Mouse (Mus musculus): ENCODE results near the gene Rtp3.

Rtp3 gene

DNA sequence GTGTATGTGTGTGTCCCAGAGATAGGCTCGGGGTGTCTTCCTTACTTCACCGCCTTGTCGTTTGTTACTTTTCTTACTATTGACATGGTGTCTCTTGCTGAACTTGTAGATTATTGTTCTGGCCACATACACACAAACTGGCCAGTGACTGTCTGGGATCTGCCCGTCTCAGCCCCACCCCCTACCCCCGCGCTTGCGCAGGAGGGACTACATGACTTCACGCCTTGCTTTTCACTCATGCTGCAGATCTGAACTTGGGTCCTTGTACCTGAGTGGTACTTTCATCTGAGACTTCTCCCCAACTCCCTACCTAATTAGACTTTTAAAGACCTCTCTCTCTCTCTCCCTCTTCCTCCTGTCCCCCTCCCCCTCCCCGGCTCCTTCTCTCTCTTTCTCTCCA is 6.3 kb downstream of the Rtp3 start:
- intact Hi-C loops (cut with DNase I): no loop called here

GRCm38 (mm10) chr9:110982351-110982750 is 8.0 kb downstream of the Rtp3 start:
- intact Hi-C loops (cut with DNase I): no loop called here

DNA sequence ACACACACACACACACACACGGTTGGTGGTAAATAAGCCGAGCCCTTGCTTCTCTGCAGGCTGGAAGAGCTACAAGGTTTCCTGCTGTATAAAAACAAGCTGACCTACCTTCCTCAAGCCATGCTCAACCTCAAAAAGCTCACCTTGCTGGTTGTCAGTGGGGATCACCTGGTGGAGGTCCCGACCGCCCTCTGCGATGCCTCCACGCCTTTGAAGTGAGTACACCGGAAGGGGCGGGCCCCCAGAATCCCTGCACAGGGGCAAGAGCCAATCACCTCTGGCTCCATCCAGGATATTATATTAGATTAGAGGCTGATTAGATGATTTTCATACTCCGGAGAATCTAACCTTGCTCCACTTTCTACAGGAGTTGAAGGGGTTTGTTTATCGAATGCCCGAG is 11.0 kb downstream of the Rtp3 start:
- intact Hi-C loops (cut with DNase I): no loop called here

- intact Hi-C loops (cut with DNase I): no loop called here
Measured at GRCm38 (mm10) chr9:110965910-110966231, 24.5 kb downstream of the Rtp3 start.

DNA sequence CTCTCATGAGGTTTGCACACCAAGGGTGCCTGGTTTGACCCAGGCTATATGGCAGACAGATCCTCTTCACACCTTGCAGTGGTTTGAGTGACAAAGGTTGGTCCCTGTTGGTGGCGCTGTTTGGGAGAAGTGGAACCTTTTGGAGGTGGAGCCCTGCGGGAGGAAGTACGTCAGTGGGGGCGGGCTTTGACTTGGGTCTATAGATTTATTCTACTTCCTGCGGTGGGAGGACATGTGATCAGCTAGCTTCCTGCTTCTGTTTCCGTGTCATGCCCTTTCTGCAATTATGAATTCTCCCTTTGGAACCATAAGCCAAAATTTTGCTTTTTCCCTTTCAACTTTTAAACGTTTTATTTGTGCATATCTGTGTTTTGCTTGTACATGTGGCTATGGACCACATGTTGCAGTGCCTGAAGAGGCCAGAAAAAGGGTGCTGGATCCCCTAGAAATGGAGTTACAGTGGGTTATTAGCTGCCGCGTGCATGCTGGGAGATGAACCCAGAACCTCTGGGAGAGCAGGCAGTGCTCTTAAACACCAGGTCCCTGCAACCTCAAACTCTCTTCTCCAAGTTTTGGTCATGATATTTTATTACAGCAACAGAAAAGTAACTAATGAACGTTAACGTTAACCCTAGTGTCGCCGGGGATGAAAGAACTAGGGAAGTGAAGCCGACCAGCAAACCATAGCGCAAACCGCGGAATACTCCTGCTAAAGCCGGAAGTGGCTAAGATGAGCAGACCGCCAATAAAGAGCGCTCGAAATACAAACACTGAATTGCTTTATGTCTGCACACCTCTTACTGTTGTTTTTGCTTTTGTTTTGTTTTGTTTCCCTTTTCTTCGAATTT is 25.1 kb downstream of the Rtp3 start:
- intact Hi-C loops (cut with DNase I): no loop called here

DNA sequence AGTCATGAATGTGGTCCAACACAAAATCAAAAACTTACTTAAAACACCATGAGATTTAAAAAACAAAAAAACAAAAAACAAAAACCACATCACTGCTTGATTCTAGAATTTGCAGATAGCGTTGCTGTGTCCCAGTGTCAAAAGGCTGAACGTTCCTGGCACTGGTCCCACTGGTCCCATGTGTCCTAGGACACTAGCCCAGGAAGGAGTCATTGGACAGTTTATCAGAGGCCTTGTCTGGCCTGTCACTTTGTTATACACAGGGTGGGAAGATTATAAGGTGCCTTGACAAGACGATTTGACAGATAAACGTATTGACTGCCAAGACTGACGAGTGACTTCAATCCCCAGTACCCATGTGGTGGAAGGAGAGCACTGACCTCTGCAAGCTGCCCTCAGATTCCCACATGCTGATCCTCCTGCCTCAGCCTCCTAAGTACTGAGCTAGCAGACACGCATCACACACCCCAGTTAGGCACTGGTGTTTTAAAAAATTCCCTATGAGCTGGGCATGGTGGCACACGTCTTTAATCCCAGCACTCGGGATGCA is 26.7 kb downstream of the Rtp3 start:
- intact Hi-C loops (cut with DNase I): no loop called here

DNA sequence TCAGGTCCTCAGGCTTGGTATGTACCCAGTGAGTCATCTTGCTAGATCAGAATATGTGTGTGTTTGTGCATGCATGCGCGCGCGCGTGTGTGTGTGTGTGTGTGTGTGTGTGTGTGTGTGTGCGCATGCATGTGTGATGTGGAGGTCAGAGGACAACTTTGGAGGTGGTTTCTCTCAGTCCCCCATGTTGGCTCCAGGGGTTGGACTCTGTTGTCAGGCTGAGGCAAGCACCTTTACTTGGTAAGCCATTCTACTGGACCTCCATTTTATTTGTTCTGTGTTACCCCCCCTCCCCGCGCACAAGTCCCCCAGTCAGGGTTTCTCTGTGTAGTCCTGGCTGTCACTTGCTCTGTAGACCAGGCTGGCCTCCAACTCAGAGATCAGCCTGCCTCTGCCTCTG is 29.0 kb downstream of the Rtp3 start:
- intact Hi-C loops (cut with DNase I): no loop called here

DNA sequence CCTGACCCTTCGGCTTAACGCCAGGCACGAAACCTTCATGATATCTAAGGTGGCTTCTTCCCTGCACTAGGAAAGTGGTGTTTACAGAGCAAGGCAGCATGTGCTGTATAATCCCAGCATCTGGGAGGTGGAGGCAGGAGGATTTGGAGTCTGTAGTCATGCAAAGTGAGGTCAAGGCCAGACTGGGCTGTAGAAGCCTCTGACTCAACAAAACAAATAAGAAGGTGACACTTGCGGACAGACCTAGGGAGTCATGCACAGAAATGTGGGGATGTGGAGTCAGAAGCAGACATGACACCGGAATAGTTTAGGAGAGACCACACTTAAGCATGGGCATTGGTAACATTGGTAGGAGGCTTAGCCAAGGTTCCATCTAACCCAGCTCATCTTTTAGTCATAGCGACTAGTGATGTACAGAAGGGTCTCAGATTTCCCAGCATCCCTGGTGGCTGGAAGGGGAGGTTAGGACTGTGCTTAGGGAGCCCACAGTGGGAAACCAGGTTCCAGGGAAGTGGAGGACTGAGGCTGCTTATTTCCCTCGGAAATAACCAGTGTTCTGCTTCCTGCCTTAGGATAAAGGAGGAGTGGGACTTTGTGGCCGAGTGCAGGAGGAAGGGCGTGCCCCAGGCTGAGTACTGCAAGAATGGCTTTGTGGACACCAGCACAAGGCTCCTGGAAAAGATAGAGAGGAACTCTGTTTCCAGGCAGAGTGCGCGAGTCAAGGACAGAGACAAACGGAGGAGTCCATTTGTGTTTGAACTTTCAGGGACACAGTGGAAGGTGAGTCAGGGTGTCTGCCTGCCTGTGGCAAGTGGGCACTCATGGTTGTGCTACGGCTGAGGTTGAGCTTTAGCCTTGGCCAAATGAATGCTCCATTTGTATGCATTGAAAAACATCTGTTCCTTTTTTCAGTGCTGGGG is 29.9 kb downstream of the Rtp3 start:
- intact Hi-C loops (cut with DNase I): no loop called here

- intact Hi-C loops (cut with DNase I): no loop called here
Measured at GRCm38 (mm10) chr9:110959669-110960068, 30.7 kb downstream of the Rtp3 start.

- intact Hi-C loops (cut with DNase I): no loop called here
Measured at GRCm38 (mm10) chr9:110955962-110956361, 34.4 kb downstream of the Rtp3 start.

DNA sequence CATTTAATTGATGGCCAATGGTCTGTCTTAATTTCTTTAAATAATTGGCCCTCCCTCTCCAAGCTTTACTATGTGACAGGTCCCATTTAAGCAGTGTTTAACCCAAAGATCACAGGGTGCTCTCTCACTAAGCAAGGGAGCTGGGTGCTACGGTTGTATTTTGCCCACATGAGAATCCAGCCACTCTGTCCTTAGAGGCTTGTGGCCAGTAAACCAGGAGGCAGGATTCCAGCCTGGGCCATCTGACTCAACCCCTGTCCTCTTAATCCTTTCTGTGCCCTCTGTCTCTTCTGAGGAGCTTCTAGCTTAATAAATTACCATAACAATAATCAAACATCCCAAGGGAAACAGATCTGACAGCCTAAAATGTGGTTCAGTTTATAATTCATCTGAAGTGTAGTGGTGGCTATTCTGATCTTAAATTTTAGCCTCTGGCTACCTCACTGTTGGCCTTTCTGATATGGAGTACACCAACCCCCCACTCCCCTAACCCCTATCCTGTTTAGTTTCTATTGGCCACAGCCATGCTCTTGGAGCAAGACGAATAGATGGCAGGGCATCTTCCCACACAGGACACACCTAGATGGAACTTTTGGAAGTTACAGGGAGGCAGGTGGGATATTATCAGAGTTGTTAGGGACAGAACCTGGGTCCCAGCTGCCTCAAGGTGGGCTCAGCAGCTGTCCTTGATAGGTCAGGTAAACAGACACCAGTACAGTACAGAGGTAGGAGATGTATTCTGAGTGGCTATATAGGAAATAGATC is 35.5 kb downstream of the Rtp3 start:
- intact Hi-C loops (cut with DNase I): no loop called here

DNA sequence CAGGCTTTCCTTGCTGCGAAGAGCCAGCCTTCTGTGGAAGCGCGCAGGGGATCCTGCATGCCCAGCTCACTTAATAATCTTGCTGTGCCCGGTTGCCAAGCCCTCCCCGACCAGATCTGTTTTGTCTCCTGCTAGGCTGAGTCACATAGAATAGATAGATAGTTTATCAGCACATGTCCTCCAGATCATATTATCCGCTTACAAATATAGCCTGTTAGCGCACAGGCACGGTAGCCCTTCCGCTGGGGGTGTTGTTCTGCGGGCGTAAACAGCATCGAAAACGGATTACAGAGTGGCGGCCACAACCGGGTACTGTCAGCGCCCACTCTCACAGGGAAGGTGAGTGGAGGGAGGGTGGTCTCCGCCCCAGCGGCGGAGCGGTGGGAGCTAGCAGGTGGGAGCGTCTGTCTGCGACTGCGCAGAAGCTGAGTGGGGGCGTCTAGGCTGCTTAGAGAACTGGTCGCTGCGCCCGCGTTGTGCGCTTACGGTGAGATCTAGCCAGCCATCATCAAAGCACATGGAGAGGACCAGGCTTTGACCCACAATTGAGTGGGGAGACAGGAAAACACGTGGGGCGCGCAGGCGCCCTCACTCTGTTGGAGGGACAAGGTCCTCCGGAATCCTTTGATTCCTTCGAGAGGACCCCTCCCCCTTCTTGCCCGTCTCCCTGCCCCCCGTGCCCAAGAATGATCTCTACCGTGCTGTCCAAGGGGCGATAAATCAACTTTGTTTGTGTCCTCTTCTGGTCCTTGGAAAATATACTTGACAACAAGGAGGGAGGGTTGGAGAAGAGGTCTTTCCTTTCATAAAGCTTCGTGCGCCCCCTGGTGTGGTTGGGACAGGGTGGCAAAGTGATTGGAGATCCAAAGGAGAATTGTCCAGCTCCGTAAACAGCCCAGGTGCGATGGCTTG is 36.6 kb downstream of the Rtp3 start:
- intact Hi-C loops (cut with DNase I): no loop called here

DNA sequence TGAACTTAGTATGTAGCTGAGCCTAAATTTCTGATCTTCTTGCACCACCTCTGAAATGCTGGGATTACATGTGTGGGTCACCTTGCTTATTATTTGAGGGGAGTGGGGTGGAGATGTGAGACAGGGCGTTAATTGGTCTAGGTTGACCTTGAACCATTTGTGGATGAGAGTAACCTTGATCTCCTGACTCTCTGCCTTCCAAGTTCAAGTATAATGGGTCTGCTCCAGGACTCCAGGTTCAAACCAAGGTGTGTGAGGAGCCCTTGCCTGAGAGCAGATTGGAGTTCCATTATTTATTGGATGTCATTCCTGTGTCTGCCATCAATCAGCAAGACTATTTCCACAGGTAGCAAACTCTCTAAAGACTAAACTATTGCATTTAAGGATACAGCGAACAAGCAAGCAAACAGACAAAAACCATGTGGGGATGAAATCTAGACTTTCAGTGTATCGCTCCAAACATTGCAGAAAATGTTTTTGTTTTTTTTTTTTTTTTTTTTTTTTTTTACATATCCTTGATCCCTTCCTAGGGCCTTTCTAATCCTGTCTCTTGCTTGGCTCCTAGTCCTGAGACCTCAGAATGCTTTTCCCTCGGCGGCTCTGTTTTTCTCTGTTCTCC is 37.3 kb downstream of the Rtp3 start:
- intact Hi-C loops (cut with DNase I): no loop called here

DNA sequence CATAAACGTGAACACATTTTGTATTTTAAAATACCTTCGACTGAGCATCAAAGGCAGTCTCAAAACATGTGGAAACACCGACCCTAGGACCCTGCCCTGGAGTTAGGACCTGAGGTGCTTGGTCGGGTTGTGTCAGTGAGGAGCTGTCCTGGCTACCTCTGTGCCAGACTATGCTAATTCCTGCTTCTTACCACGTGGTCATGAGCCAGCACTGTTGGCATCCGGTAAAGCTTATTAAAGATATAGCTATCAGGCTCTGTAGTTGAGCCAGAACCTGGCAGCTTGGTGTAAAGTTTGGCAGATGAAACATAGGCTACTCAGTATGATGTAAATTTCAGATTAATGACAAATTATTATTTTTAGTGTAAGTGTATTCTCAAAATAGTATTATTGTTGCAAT is 38.0 kb downstream of the Rtp3 start:
- intact Hi-C loops (cut with DNase I): no loop called here

DNA sequence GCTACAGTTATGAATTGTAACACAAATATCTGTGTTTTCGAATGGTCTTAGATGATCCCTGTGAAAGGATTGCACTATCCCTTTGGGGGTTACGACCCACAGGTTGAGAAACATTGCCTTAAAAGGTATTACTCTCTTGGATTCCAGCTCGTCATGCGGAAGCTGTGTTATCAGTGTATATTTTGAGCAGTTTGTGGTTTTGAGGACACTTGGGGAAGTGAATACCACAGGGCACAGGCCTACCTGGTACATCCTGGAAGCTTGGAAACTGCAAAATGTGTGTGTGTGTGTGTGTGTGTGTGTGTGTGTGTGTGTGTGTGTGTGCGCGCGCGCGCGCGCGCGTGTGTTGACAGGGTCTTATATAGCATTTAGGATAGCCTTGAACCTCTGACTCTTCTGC is 38.5 kb downstream of the Rtp3 start:
- intact Hi-C loops (cut with DNase I): no loop called here

DNA sequence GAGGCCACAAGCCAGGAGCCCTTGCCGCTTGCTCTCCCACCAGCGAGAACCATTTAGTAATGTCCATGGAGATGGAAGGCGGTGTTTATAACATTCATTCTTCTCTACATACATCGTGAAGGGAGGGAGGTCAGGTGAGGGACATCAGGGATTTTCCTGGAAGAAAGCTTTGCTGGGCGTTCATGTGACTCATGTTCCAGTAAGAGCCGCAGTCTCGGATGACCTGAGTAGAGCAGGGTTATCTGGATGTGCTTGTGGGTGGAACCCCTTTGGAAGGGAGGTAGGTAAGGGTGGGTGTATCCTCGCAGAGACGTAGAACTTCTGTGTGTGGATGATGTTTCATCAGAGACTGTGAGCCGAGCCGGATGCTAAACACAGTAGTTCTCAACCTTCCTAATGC is 39.0 kb downstream of the Rtp3 start, which contains the start of gene Lrrc2:
Lrrc2 (plus strand) TSS at position 149 of the 400 bp plus-strand sequence.
- intact Hi-C loops (cut with DNase I): no loop called here

- intact Hi-C loops (cut with DNase I): no loop called here
Measured at GRCm38 (mm10) chr9:110950109-110950508, 40.3 kb downstream of the Rtp3 start.

DNA sequence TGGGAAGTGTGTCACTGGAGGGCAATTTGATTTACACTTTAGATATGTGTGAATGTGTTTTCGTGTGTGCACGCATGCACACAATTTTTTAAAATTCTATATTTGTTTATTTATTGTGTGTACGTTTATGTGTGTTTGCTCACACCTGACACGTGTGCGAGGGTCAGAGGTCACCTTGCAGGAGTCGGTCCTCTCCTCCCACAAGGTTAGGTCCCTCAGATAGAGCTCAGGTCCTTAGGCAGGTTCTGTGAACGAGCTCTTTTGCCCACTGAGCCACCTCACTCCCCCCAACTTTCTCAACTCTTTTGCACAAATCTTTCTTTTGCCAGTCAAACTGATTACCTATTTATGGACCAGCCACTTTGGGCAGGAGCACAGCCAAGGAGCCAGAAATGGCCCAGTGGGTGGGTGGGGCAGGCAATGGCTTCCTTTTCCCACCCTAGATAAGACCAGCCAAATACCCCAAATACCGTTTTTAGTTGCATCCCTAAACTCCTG is 41.5 kb downstream of the Rtp3 start:
- intact Hi-C loops (cut with DNase I): no loop called here

- intact Hi-C loops (cut with DNase I): no loop called here
Measured at GRCm38 (mm10) chr9:110947900-110948299, 42.5 kb downstream of the Rtp3 start.

GRCm38 (mm10) chr9:110947261-110947661 is 43.1 kb downstream of the Rtp3 start:
- intact Hi-C loops (cut with DNase I): no loop called here
